Mouse (Mus musculus) adrenal gland, postnatal 36 days (tissue): ENCODE results near the gene Zap70. TPM values are rescaled to one million over a fixed set of nuclear protein-coding genes. Genes with fewer than 3 reads are reported as not detected.
"Not testable (repeated sequence)": the region's sequence is repeated elsewhere in the genome, so short reads cannot be mapped to it uniquely, and the experiment has no call there.

Source experiments
- DNase-seq, 2 experiments: peaks; one replicate each; pipeline ENCODE4 v3.0.0; 2021; ENCODE audit warnings: mixed read lengths in 1 of 2
- total RNA-seq, 2 experiments: library from RNA; stranded (reverse); gene quantifications; 2 replicates each; pipeline ENCODE4 v1.2.3; 2021

Gene Zap70
- total RNA-seq, 2 experiments from 2014 or later, result 0.53 to 0.56 TPM

- no peak for DNase-seq
Measured at GRCm38 (mm10) chr1:36772198-36772934, 10.8 kb downstream of the Zap70 start.

- DNase-seq, result no peak
Measured at GRCm38 (mm10) chr1:36780793-36781192, 19.2 kb downstream of the Zap70 start.

GRCm38 (mm10) chr1:36782476-36782875 is 20.9 kb downstream of the Zap70 start:
- no peak for DNase-seq

- peak; percentile 72 to 79 for DNase-seq
Measured at GRCm38 (mm10) chr1:36784365-36785134, 23.0 kb downstream of the Zap70 start.

- DNase-seq, result peak; percentile 20 to 44
Measured at GRCm38 (mm10) chr1:36785238-36785641, 23.6 kb downstream of the Zap70 start.

- DNase-seq, result no peak
Measured at GRCm38 (mm10) chr1:36786377-36786776, 24.8 kb downstream of the Zap70 start.

- no peak for DNase-seq
Measured at GRCm38 (mm10) chr1:36789416-36789815, 27.8 kb downstream of the Zap70 start.

GRCm38 (mm10) chr1:36796711-36797110 is 35.1 kb downstream of the Zap70 start:
- no peak for DNase-seq

GRCm38 (mm10) chr1:36797481-36797880 is 35.9 kb downstream of the Zap70 start:
- no peak for DNase-seq

- no peak for DNase-seq
Measured at GRCm38 (mm10) chr1:36800379-36801011, 38.9 kb downstream of the Zap70 start.

GRCm38 (mm10) chr1:36804259-36804658 is 42.7 kb downstream of the Zap70 start:
- no peak for DNase-seq

- DNase-seq, result no peak
Measured at GRCm38 (mm10) chr1:36804833-36805232, 43.2 kb downstream of the Zap70 start.

- DNase-seq, result no peak
Measured at GRCm38 (mm10) chr1:36806181-36806905, 44.7 kb downstream of the Zap70 start.

- DNase-seq, result no peak
Measured at GRCm38 (mm10) chr1:36807086-36807485, 45.5 kb downstream of the Zap70 start.

- DNase-seq, result no peak
Measured at GRCm38 (mm10) chr1:36807782-36808565, 46.4 kb downstream of the Zap70 start.

GRCm38 (mm10) chr1:36811806-36812205 is 50.2 kb downstream of the Zap70 start:
- no peak for DNase-seq

GRCm38 (mm10) chr1:36813415-36813814 is 51.8 kb downstream of the Zap70 start:
- DNase-seq, result no peak

GRCm38 (mm10) chr1:36814271-36814903 is 52.8 kb downstream of the Zap70 start:
- no peak for DNase-seq

- DNase-seq, result no peak
Measured at GRCm38 (mm10) chr1:36815166-36815565, 53.6 kb downstream of the Zap70 start.

- not testable (repeated sequence) for DNase-seq
Measured at GRCm38 (mm10) chr1:36821918-36822317, 60.3 kb downstream of the Zap70 start.

GRCm38 (mm10) chr1:36824356-36824755 is 62.8 kb downstream of the Zap70 start:
- DNase-seq, result no peak
